Mouse (Mus musculus) limb, embryonic 12.5 days (tissue): ENCODE measurements around the gene Gm20388. TPM values are rescaled to one million over a fixed set of nuclear protein-coding genes. Genes with fewer than 3 reads are reported as not detected.

Experiments
- ATAC-seq: fragments of 200-750 bp; cut with Nextera tagmentation; 2 replicates; pipeline ENCODE4 v1.8.0; 2017; ENCODE audit warnings: low read depth, moderate TSS enrichment; ENCODE audit not compliant: insufficient number of reproducible peaks, insufficient read depth, low FRiP score, low TSS enrichment
- H3K27ac ChIP-seq: fragments of 300-500 bp; sonication (generic); 2 replicates; pipeline ENCODE4 v1.5.1; 2016; ENCODE audit warnings: mild to moderate bottlenecking, moderate library complexity
- H3K27me3 ChIP-seq: fragments of 300-500 bp; sonication (generic); 2 replicates; pipeline ENCODE4 v1.6.1; 2016; ENCODE audit warnings: mild to moderate bottlenecking, moderate library complexity
- H3K36me3 ChIP-seq: fragments of 300-500 bp; sonication (generic); 2 replicates; pipeline ENCODE4 v1.6.1; 2016; ENCODE audit warnings: mild to moderate bottlenecking, moderate library complexity
- H3K4me1 ChIP-seq: fragments of 300-500 bp; sonication (generic); replicated peaks from 2 replicates; pipeline ENCODE4 v1.6.1; 2016
- H3K4me2 ChIP-seq: fragments of 300-500 bp; sonication (generic); 2 replicates; pipeline ENCODE4 v1.6.1; 2016; ENCODE audit warnings: mild to moderate bottlenecking, moderate library complexity
- H3K4me3 ChIP-seq: fragments of 300-500 bp; sonication (generic); replicated peaks from 2 replicates; pipeline ENCODE4 v1.5.1; 2016; ENCODE audit warnings: mild to moderate bottlenecking
- H3K9ac ChIP-seq: fragments of 300-500 bp; sonication (generic); replicated peaks from 2 replicates; pipeline ENCODE4 v1.6.1; 2016; ENCODE audit warnings: mild to moderate bottlenecking, moderate library complexity
- H3K9me3 ChIP-seq: fragments of 300-500 bp; sonication (generic); 2 replicates; pipeline ENCODE4 v1.6.1; 2016; ENCODE audit warnings: mild to moderate bottlenecking, moderate library complexity
- WGBS: fragments of 180-500 bp; shearing (Covaris S2); methylation state at CpG from one replicate; pipeline ENCODE4 v1.1.7; 2016; 5-methylcytosine and 5-hydroxymethylcytosine counted together
- polyA plus RNA-seq: library from polyadenylated mRNA; unstranded; fragments of >200 nt; fragmentation: Nextera tagmentation; extraction: Ambion mirVana; gene quantifications from 2 replicates; pipeline ENCODE4 v1.2.1, GENCODE M21; 2016

Gm20388 gene
- polyA plus RNA-seq, 1 experiment from 2014 or later, result not detected

GRCm38 (mm10) chr8:120243916-120244451, 333.3 kb downstream of the Gm20388 start:
- Histone ChIP-seq H3K36me3 (peaks cover 48% of the 10 kb centered on the region), H3K9ac (no peak overlapping the region), H3K4me1 (no peaks in the 10 kb centered on the region), H3K9me3 (peaks cover 10% of the 10 kb centered on the region; the same call in 1 of the 2 replicates), H3K27me3 (no peaks in the 10 kb centered on the region), H3K4me2 (no peak overlapping the region), H3K27ac (no peak overlapping the region), H3K4me3 (no peak overlapping the region)
- no peak for ATAC-seq
- 87% methylated on average over 5 of the region's 5 CpGs for WGBS

- H3K4me3 ChIP-seq, result no peak overlapping the region
- peaks cover 3% of the 10 kb centered on the region for H3K4me1 ChIP-seq
- H3K9me3 ChIP-seq, result peaks cover 10% of the 10 kb centered on the region; the same call in 1 of the 2 replicates
- no peak overlapping the region for H3K4me2 ChIP-seq
- H3K27ac ChIP-seq, result no peak overlapping the region
- peaks cover 42% of the 10 kb centered on the region for H3K36me3 ChIP-seq
- H3K27me3 ChIP-seq, result no peaks in the 10 kb centered on the region
- 92% methylated on average over 10 of the region's 10 CpGs for WGBS
- H3K9ac ChIP-seq, result no peak overlapping the region
- no peak for ATAC-seq
Observed at GRCm38 (mm10) chr8:120244553-120244952, 333.9 kb downstream of the Gm20388 start.

DNA sequence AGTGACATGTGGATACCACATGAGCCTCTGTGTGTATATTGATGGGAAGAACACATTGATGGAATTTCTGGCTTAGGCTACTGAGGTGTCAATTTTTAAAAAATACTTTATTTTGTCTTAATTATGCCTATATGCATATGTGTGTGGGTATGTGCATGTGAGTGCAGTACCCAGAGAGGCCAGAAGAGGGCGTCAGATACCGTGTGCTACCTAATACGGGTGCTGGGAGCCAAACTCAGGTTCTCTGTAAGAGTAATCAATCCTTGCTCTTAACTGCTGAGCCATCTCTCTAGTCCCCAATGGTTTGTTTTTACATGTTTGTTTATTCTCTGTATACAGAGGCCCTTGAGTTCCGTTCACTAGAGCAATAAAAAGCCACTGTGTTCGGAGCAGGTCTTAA, 337.0 kb downstream of the Gm20388 start:
- Histone ChIP-seq H3K27me3 (no peaks in the 10 kb centered on the region), H3K4me2 (no peak overlapping the region), H3K27ac (peak overlapping the region; percentile 50; the same call in 1 of the 2 replicates), H3K4me3 (no peak overlapping the region), H3K9me3 (peaks cover 10% of the 10 kb centered on the region; the same call in 1 of the 2 replicates), H3K4me1 (peaks cover 31% of the 10 kb centered on the region), H3K9ac (no peak overlapping the region), H3K36me3 (peaks cover 30% of the 10 kb centered on the region)
- WGBS, result 71% methylated on average over 5 of the region's 5 CpGs
- 0 out of 2 replicates have a peak, but pooled peaks have one; percentile 33 for ATAC-seq

- peaks cover 32% of the 10 kb centered on the region for H3K4me1 ChIP-seq
- peak overlapping the region; percentile 50 for H3K27ac ChIP-seq
- no peak for ATAC-seq
- H3K9ac ChIP-seq, result no peak overlapping the region
- WGBS, result 69% methylated on average over 7 of the region's 7 CpGs
- H3K4me3 ChIP-seq, result no peak overlapping the region
- peaks cover 10% of the 10 kb centered on the region; the same call in 1 of the 2 replicates for H3K9me3 ChIP-seq
- no peaks in the 10 kb centered on the region for H3K27me3 ChIP-seq
- no peak overlapping the region for H3K4me2 ChIP-seq
- H3K36me3 ChIP-seq, result peaks cover 30% of the 10 kb centered on the region
Observed at GRCm38 (mm10) chr8:120248031-120248430, 337.4 kb downstream of the Gm20388 start.

GRCm38 (mm10) chr8:120248451-120248850, 337.8 kb downstream of the Gm20388 start:
- ATAC-seq, result no peak
- Histone ChIP-seq H3K27ac (peak overlapping the region; percentile 50), H3K36me3 (peaks cover 30% of the 10 kb centered on the region), H3K9ac (no peak overlapping the region), H3K27me3 (no peaks in the 10 kb centered on the region), H3K4me1 (peaks cover 33% of the 10 kb centered on the region), H3K4me2 (no peak overlapping the region), H3K9me3 (peaks cover 10% of the 10 kb centered on the region; the same call in 1 of the 2 replicates), H3K4me3 (no peak overlapping the region)
- 87% methylated on average over 4 of the region's 4 CpGs for WGBS

- Histone ChIP-seq H3K27ac (peak overlapping the region; percentile 29; the same call in 1 of the 2 replicates), H3K27me3 (no peaks in the 10 kb centered on the region), H3K9me3 (0 out of 2 replicates have a peak, but pooled peaks cover 4% of the 10 kb centered on the region), H3K36me3 (peaks cover 16% of the 10 kb centered on the region; the same call in 1 of the 2 replicates), H3K4me3 (no peak overlapping the region), H3K9ac (no peak overlapping the region), H3K4me1 (peaks cover 47% of the 10 kb centered on the region), H3K4me2 (no peak overlapping the region)
- 80% methylated on average over 9 of the region's 9 CpGs for WGBS
- no peak for ATAC-seq
Observed at GRCm38 (mm10) chr8:120249800-120250336, 339.2 kb downstream of the Gm20388 start.

- Histone ChIP-seq H3K4me1 (peaks cover 57% of the 10 kb centered on the region), H3K27ac (peak overlapping the region; percentile 59), H3K4me2 (no peak overlapping the region), H3K9ac (no peak overlapping the region), H3K36me3 (peaks cover 16% of the 10 kb centered on the region; the same call in 1 of the 2 replicates), H3K27me3 (no peaks in the 10 kb centered on the region), H3K4me3 (no peak overlapping the region), H3K9me3 (0 out of 2 replicates have a peak, but pooled peaks cover 4% of the 10 kb centered on the region)
- WGBS, result 74% methylated on average over 16 of the region's 16 CpGs
- ATAC-seq, result no peak
Observed at GRCm38 (mm10) chr8:120250750-120251410, 340.2 kb downstream of the Gm20388 start.

DNA sequence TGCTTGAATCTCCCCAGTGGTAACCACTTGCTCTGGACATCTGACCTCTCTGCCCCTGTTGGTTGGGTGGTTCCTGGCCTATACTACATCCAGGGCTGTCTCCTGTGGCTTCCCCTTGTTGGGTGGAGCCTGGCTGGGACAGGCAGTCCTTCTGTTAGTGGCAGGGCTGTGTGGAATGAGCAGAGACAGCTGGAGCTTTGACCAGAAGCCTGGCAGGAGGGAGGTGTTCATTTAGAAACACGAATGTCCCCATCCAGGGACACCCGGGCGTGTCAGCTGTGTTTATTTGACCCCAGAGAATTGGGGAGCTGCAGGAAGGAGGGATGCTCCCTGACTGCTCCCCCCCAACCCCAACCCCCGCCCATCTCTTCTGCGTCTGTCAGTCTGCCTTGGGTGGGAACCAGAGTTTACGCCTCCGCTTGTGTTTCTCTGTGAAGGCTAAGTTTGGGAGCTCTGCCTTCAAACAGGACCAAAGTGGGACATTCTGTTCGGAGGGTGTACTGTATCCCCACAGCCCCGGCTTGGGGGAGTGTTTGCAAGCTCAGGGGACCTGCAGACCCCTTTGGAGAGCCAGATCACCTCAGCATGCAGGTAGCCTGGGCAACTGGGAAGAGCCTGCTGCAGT, 340.9 kb downstream of the Gm20388 start:
- peaks cover 11% of the 10 kb centered on the region; the same call in 1 of the 2 replicates for H3K36me3 ChIP-seq
- no peak overlapping the region for H3K4me3 ChIP-seq
- no peak overlapping the region for H3K9ac ChIP-seq
- ATAC-seq, result no peak
- H3K27me3 ChIP-seq, result no peaks in the 10 kb centered on the region
- WGBS, result 68% methylated on average over 9 of the region's 9 CpGs
- peaks cover 63% of the 10 kb centered on the region for H3K4me1 ChIP-seq
- peak overlapping the region; percentile 59 for H3K27ac ChIP-seq
- H3K4me2 ChIP-seq, result no peak overlapping the region
- H3K9me3 ChIP-seq, result 0 out of 2 replicates have a peak, but pooled peaks cover 4% of the 10 kb centered on the region

DNA sequence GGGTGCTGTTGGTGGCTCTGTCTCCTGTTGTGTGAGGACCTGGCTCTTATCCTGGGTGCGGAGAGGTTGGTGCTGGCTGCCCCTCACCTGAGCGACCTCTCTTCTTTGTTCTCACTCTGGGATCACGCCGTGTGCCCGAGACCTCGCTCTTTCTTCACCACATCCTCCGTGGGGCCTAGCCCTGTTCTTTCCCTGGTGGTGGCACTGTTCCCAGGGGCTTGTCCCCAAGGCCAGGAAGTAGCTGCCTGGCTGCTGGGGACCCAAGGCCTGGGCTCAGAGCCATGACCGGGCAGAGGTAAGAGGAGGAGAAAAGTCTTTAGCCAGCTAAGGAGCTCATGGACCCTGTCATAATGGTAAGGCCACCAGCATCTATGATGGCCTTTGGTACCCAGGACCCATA, 343.0 kb downstream of the Gm20388 start:
- WGBS, result 83% methylated on average over 8 of the region's 8 CpGs

DNA sequence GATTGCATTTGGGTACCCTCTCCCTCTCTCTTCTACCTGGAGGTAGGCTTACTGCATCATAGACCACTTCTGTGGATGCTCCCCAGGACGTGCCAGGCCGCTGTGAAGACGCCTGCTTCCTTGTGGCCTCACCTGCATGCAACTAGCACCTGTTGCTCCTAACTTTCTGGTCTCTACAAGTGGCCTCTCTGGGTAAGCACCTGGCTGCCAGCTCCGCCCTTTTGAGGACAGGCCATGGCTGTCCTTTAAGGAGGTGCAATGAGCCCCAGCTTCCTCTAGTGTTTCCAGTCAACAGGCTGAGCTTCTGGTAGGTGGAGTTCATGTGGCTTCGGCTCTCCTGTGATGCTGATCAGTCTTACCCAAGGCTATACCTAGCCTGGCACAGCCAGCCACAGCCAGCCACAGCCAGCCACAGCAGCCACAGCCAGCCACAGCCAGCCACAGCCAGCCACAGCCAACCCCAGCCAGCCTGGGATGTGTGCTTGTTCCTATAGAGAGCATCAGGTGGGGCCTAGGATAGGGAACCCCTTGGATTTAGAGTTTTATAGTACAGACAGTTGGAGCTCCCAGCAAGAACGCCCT, 344.9 kb downstream of the Gm20388 start:
- Histone ChIP-seq H3K36me3 (no peaks in the 10 kb centered on the region), H3K4me1 (peaks cover 88% of the 10 kb centered on the region), H3K27me3 (no peaks in the 10 kb centered on the region), H3K27ac (peak overlapping the region; percentile 42; the same call in 1 of the 2 replicates), H3K4me3 (no peak overlapping the region), H3K4me2 (no peak overlapping the region), H3K9ac (no peak overlapping the region), H3K9me3 (no peaks in the 10 kb centered on the region)
- ATAC-seq, result no peak
- 79% methylated on average over 6 of the region's 6 CpGs for WGBS

More for the DNA sequence above, 343.0 kb downstream of the Gm20388 start:
- Histone ChIP-seq H3K4me2 (no peak overlapping the region), H3K9me3 (no peaks in the 10 kb centered on the region), H3K36me3 (0 out of 2 replicates have a peak, but pooled peaks cover 3% of the 10 kb centered on the region), H3K4me1 (peaks cover 82% of the 10 kb centered on the region), H3K27ac (no peak overlapping the region), H3K4me3 (no peak overlapping the region), H3K9ac (peak overlapping the region; percentile 42; the same call in 1 of the 2 replicates), H3K27me3 (no peaks in the 10 kb centered on the region)
- no peak for ATAC-seq
